Mouse (Mus musculus) kidney, embryonic 14.5 days (tissue): ENCODE results near the gene Slc35g3. TPM values are rescaled to one million over a fixed set of nuclear protein-coding genes. Genes with fewer than 3 reads are reported as not detected.

Experiments
- ATAC-seq: fragments of 200-750 bp; cut with Nextera tagmentation; 2 replicates; pipeline ENCODE4 v1.8.0; 2017; ENCODE audit warnings: moderate number of reproducible peaks, mild to moderate bottlenecking, moderate TSS enrichment, moderate library complexity; ENCODE audit not compliant: low FRiP score, low TSS enrichment
- H3K27ac ChIP-seq: fragments of 300-500 bp; sonication (generic); 2 replicates; pipeline ENCODE4 v1.5.1; 2014; ENCODE audit warnings: low read depth, mild to moderate bottlenecking, low read length, moderate library complexity, mixed read lengths
- H3K27me3 ChIP-seq: fragments of 300-500 bp; sonication (generic); 2 replicates; pipeline ENCODE4 v1.6.1; 2014; ENCODE audit warnings: mild to moderate bottlenecking, low read length; ENCODE audit not compliant: control insufficient read depth, insufficient read depth
- H3K36me3 ChIP-seq: fragments of 300-500 bp; sonication (generic); 2 replicates; pipeline ENCODE4 v1.6.1; 2014; ENCODE audit warnings: low read length, mixed read lengths; ENCODE audit not compliant: control insufficient read depth, insufficient read depth
- H3K4me1 ChIP-seq: fragments of 300-500 bp; sonication (generic); 2 replicates; pipeline ENCODE4 v1.6.1; 2014; ENCODE audit warnings: low read length, mixed read lengths; ENCODE audit not compliant: control insufficient read depth, insufficient read depth
- H3K4me2 ChIP-seq: fragments of 300-500 bp; sonication (generic); replicated peaks from 2 replicates; pipeline ENCODE4 v1.6.1; 2014; ENCODE audit warnings: low read depth, mild to moderate bottlenecking, low read length
- H3K4me3 ChIP-seq: fragments of 300-500 bp; sonication (generic); 2 replicates; pipeline ENCODE4 v1.5.1; 2014; ENCODE audit warnings: mild to moderate bottlenecking, low read length
- H3K9ac ChIP-seq: fragments of 300-500 bp; sonication (generic); 2 replicates; pipeline ENCODE4 v1.6.1; 2014; ENCODE audit warnings: low read depth, mild to moderate bottlenecking, low read length, moderate library complexity
- H3K9me3 ChIP-seq: fragments of 300-500 bp; sonication (generic); 2 replicates; pipeline ENCODE4 v1.6.1; 2016; ENCODE audit warnings: low read length; ENCODE audit not compliant: control insufficient read depth
- WGBS: fragments of 180-500 bp; shearing (Covaris S2); extraction: QIAGEN DNeasy Blood & Tissue Kit; methylation state at CpG from one replicate; pipeline ENCODE4 v1.1.7; 2014; 5-methylcytosine and 5-hydroxymethylcytosine counted together
- polyA plus RNA-seq: library from polyadenylated mRNA; unstranded; fragments of >200 nt; fragmentation: Nextera tagmentation; extraction: Ambion mirVana; gene quantifications from 2 replicates; pipeline ENCODE4 v1.2.1, GENCODE M21; 2014

The Slc35g3 gene
- polyA plus RNA-seq, 1 experiment from 2014 or later = 0.23 TPM

- Histone ChIP-seq H3K9ac (peak overlapping the region; percentile 59), H3K27me3 (peaks cover 34% of the 10 kb centered on the region), H3K27ac (no peak overlapping the region), H3K4me3 (peak overlapping the region; percentile 48), H3K4me2 (peak overlapping the region; percentile 94), H3K4me1 (peaks cover 46% of the 10 kb centered on the region), H3K36me3 (no peaks in the 10 kb centered on the region), H3K9me3 (0 out of 2 replicates have a peak, but pooled peaks cover 3% of the 10 kb centered on the region)
- peak; percentile 8; the same call in 1 of the 2 replicates for ATAC-seq
- under 1% methylated on average over 28 of the region's 33 CpGs for WGBS
Observed at GRCm38 (mm10) chr11:69802648-69803105, 40.9 kb upstream of the Slc35g3 start.

GRCm38 (mm10) chr11:69801379-69801977 is 39.7 kb upstream of the Slc35g3 start, which contains the start of gene Fgf11:
TSS of gene Fgf11 (minus strand) at chr11:69801857.
- WGBS = under 1% methylated on average over 30 of the region's 33 CpGs
- Histone ChIP-seq H3K4me1 (peaks cover 46% of the 10 kb centered on the region), H3K36me3 (no peaks in the 10 kb centered on the region), H3K4me3 (peak within 1 kb of the TSS; percentile 48), H3K9ac (peak within 1 kb of the TSS; percentile 76), H3K4me2 (peak within 1 kb of the TSS; percentile 94), H3K27me3 (peaks cover 40% of the 10 kb centered on the region), H3K27ac (peak within 1 kb of the TSS; percentile 70), H3K9me3 (0 out of 2 replicates have a peak, but pooled peaks cover 1% of the 10 kb centered on the region)
- ATAC-seq = no peak

GRCm38 (mm10) chr11:69800392-69801197 is 38.8 kb upstream of the Slc35g3 start:
- H3K4me3 ChIP-seq = peak overlapping the region; percentile 48
- H3K27ac ChIP-seq = peak overlapping the region; percentile 70
- WGBS = under 1% methylated on average over 36 of the region's 36 CpGs
- H3K36me3 ChIP-seq = no peaks in the 10 kb centered on the region
- peaks cover 41% of the 10 kb centered on the region for H3K27me3 ChIP-seq
- peaks cover 46% of the 10 kb centered on the region for H3K4me1 ChIP-seq
- H3K9me3 ChIP-seq = no peaks in the 10 kb centered on the region
- ATAC-seq = peak; percentile 58
- H3K9ac ChIP-seq = peak overlapping the region; percentile 76
- H3K4me2 ChIP-seq = peak overlapping the region; percentile 94

GRCm38 (mm10) chr11:69800138-69800391 is 38.3 kb upstream of the Slc35g3 start:
- Histone ChIP-seq H3K9ac (0 out of 2 replicates have a peak overlapping the region, but pooled peaks have one; percentile 76), H3K4me2 (peak overlapping the region; percentile 94), H3K36me3 (no peaks in the 10 kb centered on the region), H3K4me1 (peaks cover 46% of the 10 kb centered on the region), H3K27me3 (peaks cover 37% of the 10 kb centered on the region), H3K27ac (peak overlapping the region; percentile 70; the same call in 1 of the 2 replicates), H3K9me3 (no peaks in the 10 kb centered on the region), H3K4me3 (peak overlapping the region; percentile 48)
- WGBS = under 1% methylated on average over 11 of the region's 11 CpGs
- ATAC-seq = peak; percentile 0; the same call in 1 of the 2 replicates

- Histone ChIP-seq H3K27me3 (peaks cover 32% of the 10 kb centered on the region), H3K4me2 (peak overlapping the region; percentile 94), H3K9me3 (no peaks in the 10 kb centered on the region), H3K4me3 (peak overlapping the region; percentile 48), H3K27ac (no peak overlapping the region), H3K9ac (0 out of 2 replicates have a peak overlapping the region, but pooled peaks have one; percentile 76), H3K4me1 (peaks cover 41% of the 10 kb centered on the region), H3K36me3 (no peaks in the 10 kb centered on the region)
- no peak for ATAC-seq
- 22% methylated on average over 11 of the region's 12 CpGs for WGBS
Observed at GRCm38 (mm10) chr11:69799394-69800137, 37.8 kb upstream of the Slc35g3 start.

- no peak overlapping the region for H3K4me2 ChIP-seq
- no peak for ATAC-seq
- H3K36me3 ChIP-seq = no peaks in the 10 kb centered on the region
- H3K4me3 ChIP-seq = no peak overlapping the region
- H3K27me3 ChIP-seq = peaks cover 20% of the 10 kb centered on the region
- H3K9me3 ChIP-seq = no peaks in the 10 kb centered on the region
- H3K9ac ChIP-seq = no peak overlapping the region
- H3K4me1 ChIP-seq = peaks cover 26% of the 10 kb centered on the region
- 80% methylated on average over 7 of the region's 7 CpGs for WGBS
- no peak overlapping the region for H3K27ac ChIP-seq
Observed at GRCm38 (mm10) chr11:69797924-69798323, 36.2 kb upstream of the Slc35g3 start.

GRCm38 (mm10) chr11:69795983-69796435 is 34.2 kb upstream of the Slc35g3 start:
- 2% methylated on average over 13 of the region's 13 CpGs for WGBS
- Histone ChIP-seq H3K9me3 (no peaks in the 10 kb centered on the region), H3K4me2 (peak overlapping the region; percentile 94), H3K27me3 (peaks cover 10% of the 10 kb centered on the region), H3K4me3 (peak overlapping the region; percentile 54), H3K36me3 (no peaks in the 10 kb centered on the region), H3K9ac (peak overlapping the region; percentile 62; the same call in 1 of the 2 replicates), H3K27ac (no peak overlapping the region), H3K4me1 (peaks cover 13% of the 10 kb centered on the region)
- no peak for ATAC-seq

- 2% methylated on average over 52 of the region's 52 CpGs for WGBS
- no peaks in the 10 kb centered on the region for H3K9me3 ChIP-seq
- H3K4me3 ChIP-seq = peak within 1 kb of the TSS; percentile 54
- H3K27ac ChIP-seq = peak within 1 kb of the TSS; percentile 42; the same call in 1 of the 2 replicates
- H3K36me3 ChIP-seq = no peaks in the 10 kb centered on the region
- H3K27me3 ChIP-seq = peaks cover 10% of the 10 kb centered on the region
- H3K4me1 ChIP-seq = peaks cover 13% of the 10 kb centered on the region
- ATAC-seq = peak; percentile 95
- peak within 1 kb of the TSS; percentile 62 for H3K9ac ChIP-seq
- peak within 1 kb of the TSS; percentile 94 for H3K4me2 ChIP-seq
Observed at GRCm38 (mm10) chr11:69795168-69795982, 33.6 kb upstream of the Slc35g3 start, which contains the start of gene Chrnb1. TSS of gene Chrnb1 (minus strand) at chr11:69795943.
